Mouse (Mus musculus): ENCODE data around the gene Lrrc58. TPM values are rescaled to one million over a fixed set of nuclear protein-coding genes. Genes with fewer than 3 reads are reported as not detected.

The Lrrc58 gene
- polyA plus RNA-seq, 1 experiment from 2014 or later, result 41.8 TPM

DNA sequence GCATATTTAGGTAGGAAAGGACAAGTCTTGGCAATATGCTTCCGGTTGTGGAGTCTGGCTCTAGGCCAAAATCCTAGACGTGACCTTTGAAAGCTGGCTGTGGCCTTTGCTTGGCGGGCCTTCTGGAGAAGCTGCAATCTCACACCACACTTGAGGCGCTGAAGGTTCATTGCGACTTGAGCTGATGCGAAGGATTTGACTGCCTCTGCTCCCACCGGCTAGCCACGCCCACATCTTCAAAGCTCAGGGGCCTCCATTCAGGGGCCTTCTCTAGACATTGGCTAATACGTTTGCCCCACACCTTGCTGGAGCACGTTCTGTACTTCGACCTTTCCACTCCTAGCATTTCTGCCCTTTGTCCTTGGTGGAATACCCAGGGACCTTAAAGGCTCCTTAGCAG is 33.1 kb downstream of the Lrrc58 start:
- no peaks in the 10 kb centered on the region for H3K27me3 ChIP-seq (ENCODE audit: control insufficient read depth, insufficient read depth, low read length)
- H3K9me3 ChIP-seq (replicated peaks; ENCODE audit: control insufficient read depth, low read length), result no peaks in the 10 kb centered on the region
- H3K27ac ChIP-seq (ENCODE audit: low read length), result no peak overlapping the region
- WGBS, result 42% methylated on average over 11 of the region's 11 CpGs
- no peak overlapping the region for H3K4me2 ChIP-seq (ENCODE audit: low read depth, low read length)
- no peak overlapping the region for H3K9ac ChIP-seq (ENCODE audit: low read length)
- H3K36me3 ChIP-seq (ENCODE audit: control insufficient read depth, insufficient read depth, low read length), result no peaks in the 10 kb centered on the region
- ATAC-seq (ENCODE audit: insufficient read depth, low FRiP score), result peak; percentile 64; the same call in 1 of the 2 replicates
- H3K4me3 ChIP-seq (replicated peaks; ENCODE audit: low read length), result no peak overlapping the region
- peaks cover 3% of the 10 kb centered on the region; the same call in 1 of the 2 replicates for H3K4me1 ChIP-seq (ENCODE audit: control insufficient read depth, insufficient read depth, low read length)

DNA sequence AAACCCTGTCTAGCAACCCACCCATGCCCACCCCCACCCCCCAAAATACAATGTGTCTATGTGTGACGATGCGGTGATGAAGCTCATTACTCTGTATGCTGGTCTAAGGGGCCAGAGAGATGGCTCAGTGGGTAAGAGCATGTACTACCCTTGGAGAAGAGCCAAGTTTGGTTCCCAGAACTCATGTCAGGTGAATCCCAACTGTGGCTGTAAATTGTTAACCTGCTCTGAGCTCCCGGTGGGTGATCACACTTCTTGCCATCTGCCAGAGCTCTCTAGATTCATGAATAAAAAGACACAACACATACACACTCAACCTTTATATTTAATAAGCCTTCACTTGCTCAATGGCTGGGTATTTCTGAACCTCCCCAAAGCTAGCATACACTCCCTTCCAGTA is 38.3 kb downstream of the Lrrc58 start:
- no peak overlapping the region for H3K27ac ChIP-seq (ENCODE audit: low read length)
- H3K36me3 ChIP-seq (ENCODE audit: control insufficient read depth, insufficient read depth, low read length), result no peaks in the 10 kb centered on the region
- no peak overlapping the region for H3K4me2 ChIP-seq (ENCODE audit: low read depth, low read length)
- no peaks in the 10 kb centered on the region; the same call in 1 of the 2 replicates for H3K9me3 ChIP-seq (replicated peaks; ENCODE audit: control insufficient read depth, low read length)
- ATAC-seq (ENCODE audit: insufficient read depth, low FRiP score), result no peak
- 92% methylated on average over 3 of the region's 3 CpGs for WGBS
- no peaks in the 10 kb centered on the region for H3K4me1 ChIP-seq (ENCODE audit: control insufficient read depth, insufficient read depth, low read length)
- H3K4me3 ChIP-seq (replicated peaks; ENCODE audit: low read length), result no peak overlapping the region
- no peak overlapping the region for H3K9ac ChIP-seq (ENCODE audit: low read length)
- no peaks in the 10 kb centered on the region for H3K27me3 ChIP-seq (ENCODE audit: control insufficient read depth, insufficient read depth, low read length)

GRCm38 (mm10) chr16:37911086-37911485 is 42.9 kb downstream of the Lrrc58 start:
- Histone ChIP-seq H3K27ac (ENCODE audit: low read length) (no peak overlapping the region), H3K4me3 (replicated peaks; ENCODE audit: low read length) (no peak overlapping the region), H3K4me2 (ENCODE audit: low read depth, low read length) (no peak overlapping the region), H3K36me3 (ENCODE audit: control insufficient read depth, insufficient read depth, low read length) (no peaks in the 10 kb centered on the region), H3K9ac (ENCODE audit: low read length) (no peak overlapping the region), H3K27me3 (ENCODE audit: control insufficient read depth, insufficient read depth, low read length) (no peaks in the 10 kb centered on the region; the same call in 1 of the 2 replicates), H3K9me3 (replicated peaks; ENCODE audit: control insufficient read depth, low read length) (no peaks in the 10 kb centered on the region; the same call in 1 of the 2 replicates), H3K4me1 (ENCODE audit: control insufficient read depth, insufficient read depth, low read length) (no peaks in the 10 kb centered on the region)
- ATAC-seq (ENCODE audit: insufficient read depth, low FRiP score), result no peak
- 67% methylated on average over 1 of the region's 1 CpGs for WGBS

DNA sequence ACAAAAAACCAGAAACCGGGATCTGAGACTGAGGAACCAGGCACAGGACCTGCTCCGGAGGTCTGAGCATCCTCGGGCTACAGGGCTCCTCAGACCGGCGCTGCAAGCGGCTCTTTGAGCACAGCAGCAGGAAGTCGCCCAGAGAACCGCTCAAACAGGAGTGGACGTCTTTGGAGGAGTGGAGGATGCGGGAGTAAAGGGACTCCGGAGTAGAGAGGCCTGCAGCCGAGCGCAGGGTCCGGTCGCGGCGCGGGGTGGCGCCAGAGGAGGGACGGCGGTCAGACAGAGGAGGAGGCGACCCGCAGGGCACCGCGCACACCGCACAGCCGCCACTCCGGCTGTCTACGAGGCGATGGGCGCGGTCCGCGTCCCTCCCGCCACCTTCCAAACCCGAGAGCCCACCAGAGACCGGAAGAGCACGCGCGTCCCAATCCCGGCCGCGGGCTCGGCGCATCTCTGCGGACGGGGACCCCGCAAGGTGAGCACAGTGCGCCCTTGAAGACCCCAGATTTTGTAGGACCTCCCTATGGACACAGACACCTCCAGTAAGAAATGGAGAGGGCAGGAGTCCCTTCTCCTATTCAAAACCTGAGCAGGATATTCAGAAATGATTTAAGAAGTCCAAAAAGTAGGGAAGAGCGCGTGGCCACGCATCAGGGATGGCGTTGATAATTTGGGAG is 48.1 kb downstream of the Lrrc58 start, which contains the start of gene Gpr156:
TSS of gene Gpr156 (plus strand) at position 359 of the 680 bp plus-strand sequence.
- Histone ChIP-seq H3K9ac (ENCODE audit: low read length) (peak within 1 kb of the TSS; percentile 58), H3K36me3 (ENCODE audit: control insufficient read depth, insufficient read depth, low read length) (no peaks in the 10 kb centered on the region), H3K4me1 (ENCODE audit: control insufficient read depth, insufficient read depth, low read length) (no peaks in the 10 kb centered on the region), H3K4me3 (replicated peaks; ENCODE audit: low read length) (peak within 1 kb of the TSS; percentile 44), H3K4me2 (ENCODE audit: low read depth, low read length) (peak within 1 kb of the TSS; percentile 87), H3K9me3 (replicated peaks; ENCODE audit: control insufficient read depth, low read length) (no peaks in the 10 kb centered on the region; the same call in 1 of the 2 replicates), H3K27me3 (ENCODE audit: control insufficient read depth, insufficient read depth, low read length) (peaks cover 2% of the 10 kb centered on the region; the same call in 1 of the 2 replicates), H3K27ac (ENCODE audit: low read length) (no peak within 1 kb of the TSS)
- peak; percentile 72; the same call in 1 of the 2 replicates for ATAC-seq (ENCODE audit: insufficient read depth, low FRiP score)
- WGBS, result 3% methylated on average over 53 of the region's 53 CpGs

DNA sequence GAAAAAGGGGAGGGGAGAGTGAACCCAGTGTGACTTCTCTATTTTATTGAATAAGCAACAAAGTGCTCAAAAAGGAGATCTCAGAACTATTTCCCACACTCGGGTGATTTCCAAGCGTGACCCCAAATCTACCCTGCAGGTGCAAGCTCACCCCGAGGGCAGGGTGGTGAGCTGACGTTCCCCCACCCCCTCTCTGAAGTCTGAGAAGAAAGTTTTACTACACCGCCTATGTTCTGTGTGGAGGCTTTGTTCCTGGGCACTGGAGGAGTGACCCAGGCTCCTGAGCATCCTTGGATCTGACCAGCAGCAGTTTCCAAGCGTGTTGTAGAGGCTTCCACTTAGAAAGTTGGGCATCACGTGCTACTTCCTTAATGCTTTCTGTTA is 48.6 kb downstream of the Lrrc58 start:
- no peaks in the 10 kb centered on the region for H3K9me3 ChIP-seq (replicated peaks; ENCODE audit: control insufficient read depth, low read length)
- H3K4me1 ChIP-seq (ENCODE audit: control insufficient read depth, insufficient read depth, low read length), result no peaks in the 10 kb centered on the region
- H3K9ac ChIP-seq (ENCODE audit: low read length), result no peak overlapping the region
- H3K27ac ChIP-seq (ENCODE audit: low read length), result no peak overlapping the region
- H3K27me3 ChIP-seq (ENCODE audit: control insufficient read depth, insufficient read depth, low read length), result peaks cover 2% of the 10 kb centered on the region; the same call in 1 of the 2 replicates
- no peak for ATAC-seq (ENCODE audit: insufficient read depth, low FRiP score)
- H3K36me3 ChIP-seq (ENCODE audit: control insufficient read depth, insufficient read depth, low read length), result no peaks in the 10 kb centered on the region
- H3K4me2 ChIP-seq (ENCODE audit: low read depth, low read length), result peak overlapping the region; percentile 87
- peak overlapping the region; percentile 44; the same call in 1 of the 2 replicates for H3K4me3 ChIP-seq (replicated peaks; ENCODE audit: low read length)
- 32% methylated on average over 7 of the region's 7 CpGs for WGBS

DNA sequence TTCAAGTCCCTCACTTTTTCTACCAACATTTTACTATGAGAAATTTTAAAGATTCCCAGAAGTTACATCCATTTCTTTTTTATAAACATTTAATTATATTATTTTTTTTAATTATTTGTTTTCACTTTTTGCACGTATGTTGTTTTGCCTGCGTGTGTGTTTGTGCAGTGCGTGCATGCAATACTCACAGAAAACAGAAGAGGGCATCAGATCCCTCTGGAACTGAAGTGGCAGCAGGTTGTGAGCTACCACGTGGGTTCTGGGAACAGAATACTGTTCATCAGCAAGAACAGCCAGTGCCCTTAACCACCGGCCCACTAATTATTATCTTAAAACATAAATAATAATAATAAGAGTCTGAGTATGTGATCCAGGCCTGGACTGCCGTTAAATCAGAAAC is 50.8 kb downstream of the Lrrc58 start:
- H3K27me3 ChIP-seq (ENCODE audit: control insufficient read depth, insufficient read depth, low read length), result peaks cover 2% of the 10 kb centered on the region; the same call in 1 of the 2 replicates
- no peak overlapping the region for H3K9ac ChIP-seq (ENCODE audit: low read length)
- no peak overlapping the region for H3K27ac ChIP-seq (ENCODE audit: low read length)
- no peak overlapping the region for H3K4me3 ChIP-seq (replicated peaks; ENCODE audit: low read length)
- no peak for ATAC-seq (ENCODE audit: insufficient read depth, low FRiP score)
- 89% methylated on average over 6 of the region's 6 CpGs for WGBS
- no peaks in the 10 kb centered on the region for H3K9me3 ChIP-seq (replicated peaks; ENCODE audit: control insufficient read depth, low read length)
- no peaks in the 10 kb centered on the region for H3K4me1 ChIP-seq (ENCODE audit: control insufficient read depth, insufficient read depth, low read length)
- H3K36me3 ChIP-seq (ENCODE audit: control insufficient read depth, insufficient read depth, low read length), result no peaks in the 10 kb centered on the region
- H3K4me2 ChIP-seq (ENCODE audit: low read depth, low read length), result no peak overlapping the region

DNA sequence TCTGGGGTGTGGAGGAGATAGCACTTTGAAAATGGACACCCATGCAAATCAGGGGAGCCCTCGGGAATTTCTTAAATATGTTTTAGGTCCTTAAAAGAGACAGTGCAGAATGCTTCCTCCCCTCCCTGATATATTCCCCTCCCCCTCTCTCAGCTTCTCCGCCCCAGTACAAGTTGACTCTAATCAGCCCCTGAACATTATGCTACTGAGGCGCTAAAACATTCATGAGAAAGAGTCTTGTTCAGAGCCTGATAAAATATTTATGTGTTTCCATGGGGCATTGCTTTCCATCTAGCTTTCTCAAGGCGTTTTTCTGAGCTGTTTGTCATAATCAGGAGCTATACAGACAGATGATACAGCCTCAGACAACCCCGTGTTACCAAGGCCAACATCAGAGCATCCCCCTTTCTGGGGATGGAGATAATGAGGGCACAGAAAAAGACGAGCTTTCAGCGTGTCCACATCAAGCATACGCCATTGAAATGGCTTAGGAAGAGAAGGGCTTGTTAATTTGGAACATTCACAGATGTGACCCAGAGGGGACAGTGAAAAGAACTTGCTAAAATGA is 52.7 kb downstream of the Lrrc58 start:
- WGBS, result 73% methylated on average over 8 of the region's 8 CpGs
- Histone ChIP-seq H3K36me3 (ENCODE audit: control insufficient read depth, insufficient read depth, low read length) (no peaks in the 10 kb centered on the region), H3K27me3 (ENCODE audit: control insufficient read depth, insufficient read depth, low read length) (0 out of 2 replicates have a peak, but pooled peaks cover 2% of the 10 kb centered on the region), H3K27ac (ENCODE audit: low read length) (no peak overlapping the region), H3K9me3 (replicated peaks; ENCODE audit: control insufficient read depth, low read length) (no peaks in the 10 kb centered on the region), H3K4me3 (replicated peaks; ENCODE audit: low read length) (no peak overlapping the region), H3K4me2 (ENCODE audit: low read depth, low read length) (no peak overlapping the region), H3K9ac (ENCODE audit: low read length) (no peak overlapping the region), H3K4me1 (ENCODE audit: control insufficient read depth, insufficient read depth, low read length) (no peaks in the 10 kb centered on the region)
- ATAC-seq (ENCODE audit: insufficient read depth, low FRiP score), result no peak

GRCm38 (mm10) chr16:37926087-37926486 is 57.9 kb downstream of the Lrrc58 start:
- ATAC-seq (ENCODE audit: insufficient read depth, low FRiP score), result no peak
- no peak overlapping the region for H3K9ac ChIP-seq (ENCODE audit: low read length)
- no peak overlapping the region for H3K27ac ChIP-seq (ENCODE audit: low read length)
- H3K4me2 ChIP-seq (ENCODE audit: low read depth, low read length), result no peak overlapping the region
- no peaks in the 10 kb centered on the region for H3K27me3 ChIP-seq (ENCODE audit: control insufficient read depth, insufficient read depth, low read length)
- 64% methylated on average over 7 of the region's 7 CpGs for WGBS
- H3K4me3 ChIP-seq (replicated peaks; ENCODE audit: low read length), result no peak overlapping the region
- no peaks in the 10 kb centered on the region for H3K36me3 ChIP-seq (ENCODE audit: control insufficient read depth, insufficient read depth, low read length)
- no peaks in the 10 kb centered on the region for H3K4me1 ChIP-seq (ENCODE audit: control insufficient read depth, insufficient read depth, low read length)
- no peaks in the 10 kb centered on the region for H3K9me3 ChIP-seq (replicated peaks; ENCODE audit: control insufficient read depth, low read length)

DNA sequence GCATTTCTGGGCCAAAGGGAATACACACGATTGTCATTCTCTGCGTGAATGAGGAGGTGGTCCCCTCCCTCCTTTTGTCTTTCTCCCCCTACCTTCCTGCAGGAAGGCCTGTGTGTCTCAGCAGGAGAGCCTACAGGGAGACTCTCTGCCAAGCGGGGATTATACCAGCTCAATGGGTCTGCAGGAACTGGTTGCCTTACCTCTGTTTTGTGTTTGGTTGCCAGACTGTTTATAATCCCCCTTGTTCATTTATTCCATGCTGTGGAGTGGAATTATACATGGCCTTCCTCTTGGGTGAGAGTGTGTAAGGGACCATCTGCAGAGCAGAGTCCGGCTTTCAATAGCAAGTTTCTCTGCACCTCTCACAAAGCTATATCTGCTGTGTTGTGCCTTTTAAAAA is 58.9 kb downstream of the Lrrc58 start:
- WGBS, result 50% methylated on average over 4 of the region's 4 CpGs
- no peak overlapping the region for H3K9ac ChIP-seq (ENCODE audit: low read length)
- no peaks in the 10 kb centered on the region for H3K27me3 ChIP-seq (ENCODE audit: control insufficient read depth, insufficient read depth, low read length)
- no peak overlapping the region for H3K27ac ChIP-seq (ENCODE audit: low read length)
- H3K36me3 ChIP-seq (ENCODE audit: control insufficient read depth, insufficient read depth, low read length), result no peaks in the 10 kb centered on the region
- no peak for ATAC-seq (ENCODE audit: insufficient read depth, low FRiP score)
- H3K4me2 ChIP-seq (ENCODE audit: low read depth, low read length), result no peak overlapping the region
- H3K9me3 ChIP-seq (replicated peaks; ENCODE audit: control insufficient read depth, low read length), result no peaks in the 10 kb centered on the region
- no peak overlapping the region for H3K4me3 ChIP-seq (replicated peaks; ENCODE audit: low read length)
- no peaks in the 10 kb centered on the region for H3K4me1 ChIP-seq (ENCODE audit: control insufficient read depth, insufficient read depth, low read length)
